In the genomic region with DNA sequence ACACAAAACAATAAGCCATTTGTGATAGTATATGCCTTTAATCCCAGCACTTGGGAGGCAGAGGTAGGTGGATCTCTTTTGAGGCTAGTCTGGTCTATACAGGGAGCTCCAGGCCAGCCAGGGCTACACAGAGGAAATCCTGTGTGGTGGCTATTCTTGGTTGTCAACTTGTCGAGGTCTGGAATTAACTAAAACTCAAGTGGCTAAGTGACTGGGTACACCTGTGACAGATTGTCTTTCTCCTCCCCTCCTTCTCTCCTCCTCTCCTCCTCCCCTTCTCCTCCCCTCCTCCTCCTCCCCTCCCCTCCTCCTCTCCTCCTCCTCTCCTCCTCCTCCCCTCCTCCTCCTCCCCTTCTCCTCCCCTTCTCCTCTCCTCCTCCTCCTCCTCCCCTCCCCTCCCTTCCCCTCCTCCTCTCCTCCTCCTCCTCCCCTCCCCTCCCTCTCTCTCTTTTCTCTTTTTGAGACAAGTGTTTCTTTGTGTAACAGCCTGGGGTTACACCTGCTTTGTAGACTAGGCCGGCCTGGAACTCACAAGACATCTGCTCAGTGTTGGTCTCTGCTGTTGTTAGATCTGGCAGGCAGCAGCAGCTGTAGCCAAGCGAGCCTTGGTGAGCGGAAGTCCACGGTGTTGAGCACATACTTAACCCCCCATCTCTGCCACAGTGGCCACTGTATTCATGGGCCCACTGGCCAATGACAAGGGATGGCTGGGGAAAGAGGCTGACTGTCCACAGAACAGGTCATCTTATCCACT, we compare ENCODE assay signal across 19 mouse cellular contexts. TPM values are rescaled to one million over a fixed set of nuclear protein-coding genes. Genes with fewer than 3 reads are reported as not detected.
DNase-seq lines count a peak whose midpoint lies in the region; ATAC-seq lines count a peak whose summit lies in the region.
"Had no signal": no experiment of that assay in that cellular context is flagged by ENCODE, and none has a peak within 500 bp of the region (broad histone marks: within the 10 kb centered on the region; RNA-seq: fewer than 3 reads in every experiment).

No protein-coding gene starts in this region.

- no peaks in the 10 kb centered on the region for H3K36me3 ChIP-seq in forebrain, embryonic 12.5 days (replicated peaks)
- no peaks in the 10 kb centered on the region for H3K36me3 ChIP-seq in forebrain, embryonic 11.5 days (ENCODE audit: control insufficient read depth, insufficient read depth, low read length)
- H3K36me3 ChIP-seq: embryonic facial prominence, embryonic 13.5 days; heart, embryonic 12.5 days; hindbrain, embryonic 10.5 days; intestine, embryonic 15.5 days had no signal

- DNase-seq in forebrain, embryonic 11.5 days (ENCODE audit: low spot score), result no peak
- DNase-seq in retina, postnatal 1 day, result peak; percentile 49
- no peak for DNase-seq in retina, embryonic 14.5 days (ENCODE audit: low spot score)
- DNase-seq in thymus, postnatal 0 days (ENCODE audit: low spot score), result peak; percentile 48
- peak; percentile 17 for DNase-seq in thymus, postnatal 4 days
- DNase-seq in cerebellum, postnatal 36 days, result no peak
- no peak for DNase-seq in left cerebral cortex, adult 9 months (ENCODE audit: low spot score in 2 of 2)
- DNase-seq: adrenal gland, postnatal 10 days; cerebellum, adult 18-20 months; cerebellum, adult 9-11 months; forebrain, postnatal 0 days; gastrocnemius, postnatal 25 days had no signal

- 30% methylated on average over 5 of the region's 5 CpGs for WGBS in forebrain, embryonic 12.5 days
- 46% methylated on average over 5 of the region's 5 CpGs for WGBS in forebrain, embryonic 11.5 days

- H3K4me2 ChIP-seq in forebrain, embryonic 12.5 days, result no peak overlapping the region
- no peak overlapping the region for H3K4me2 ChIP-seq in forebrain, embryonic 11.5 days (ENCODE audit: low read depth, low read length, severe bottlenecking)
- H3K4me2 ChIP-seq: embryonic facial prominence, embryonic 13.5 days; heart, embryonic 12.5 days; hindbrain, embryonic 14.5 days; intestine, embryonic 15.5 days had no signal

- ATAC-seq in forebrain, embryonic 12.5 days (ENCODE audit: low FRiP score), result peak; percentile 36; the same call in 1 of the 2 replicates
- no peak for ATAC-seq in forebrain, embryonic 11.5 days (replicated peaks; ENCODE audit: low FRiP score)
- ATAC-seq: forebrain, postnatal 0 days; intestine, embryonic 15.5 days had no signal

- peaks cover 39% of the 10 kb centered on the region for H3K27me3 ChIP-seq in forebrain, embryonic 12.5 days
- H3K27me3 ChIP-seq in forebrain, embryonic 11.5 days (ENCODE audit: control insufficient read depth, insufficient read depth, low read length), result no peaks in the 10 kb centered on the region
- H3K27me3 ChIP-seq: CH12.LX; embryonic facial prominence, embryonic 13.5 days; heart, embryonic 12.5 days; intestine, embryonic 15.5 days had no signal

- no peak overlapping the region for H3K4me3 ChIP-seq in forebrain, embryonic 12.5 days (replicated peaks)
- no peak overlapping the region for H3K4me3 ChIP-seq in forebrain, embryonic 11.5 days (ENCODE audit: low read depth, low read length)
- H3K4me3 ChIP-seq: embryonic facial prominence, embryonic 13.5 days; heart, embryonic 12.5 days; hindbrain, embryonic 10.5 days; intestine, embryonic 15.5 days had no signal

- H3K9ac ChIP-seq in forebrain, embryonic 12.5 days, result no peak overlapping the region
- no peak overlapping the region for H3K9ac ChIP-seq in forebrain, embryonic 11.5 days (ENCODE audit: low read length)
- H3K9ac ChIP-seq: embryonic facial prominence, embryonic 13.5 days; forebrain, postnatal 0 days; heart, embryonic 12.5 days; hindbrain, embryonic 14.5 days; intestine, embryonic 15.5 days had no signal

- H3K4me1 ChIP-seq in forebrain, embryonic 12.5 days, result no peaks in the 10 kb centered on the region; the same call in 1 of the 2 replicates
- no peaks in the 10 kb centered on the region for H3K4me1 ChIP-seq in forebrain, embryonic 11.5 days (replicated peaks; ENCODE audit: control insufficient read depth, insufficient read depth, low read length)
- H3K4me1 ChIP-seq: embryonic facial prominence, embryonic 13.5 days; heart, embryonic 12.5 days; intestine, embryonic 15.5 days had no signal

- no peak overlapping the region for H3K27ac ChIP-seq in forebrain, embryonic 12.5 days
- no peak overlapping the region for H3K27ac ChIP-seq in forebrain, embryonic 11.5 days (ENCODE audit: low read depth, low read length)
- H3K27ac ChIP-seq: embryonic facial prominence, embryonic 13.5 days; hindbrain, embryonic 10.5 days; hindbrain, embryonic 14.5 days; intestine, embryonic 15.5 days had no signal

- no peaks in the 10 kb centered on the region for H3K9me3 ChIP-seq in forebrain, embryonic 12.5 days
- H3K9me3 ChIP-seq in forebrain, embryonic 11.5 days (ENCODE audit: control insufficient read depth, low read length), result no peaks in the 10 kb centered on the region
- H3K9me3 ChIP-seq: embryonic facial prominence, embryonic 13.5 days; hindbrain, embryonic 10.5 days; intestine, embryonic 15.5 days had no signal

RNA-seq across cellular contexts. Expression of a gene that starts 29.7 kb away (rescaled TPM):
- polyA plus RNA-seq in forebrain, embryonic 12.5 days (2016; fragmentation: Nextera tagmentation; extraction: Ambion mirVana), result 31.0 and 33.4 TPM in 2 replicates
- polyA plus RNA-seq in forebrain, embryonic 11.5 days (2014; fragmentation: Nextera tagmentation; extraction: Ambion mirVana), result 36.3 and 36.6 TPM in 2 replicates
- 7.0 and 7.8 TPM in 2 replicates for polyA plus RNA-seq in thymus, postnatal 0 days (2015; fragmentation: Nextera tagmentation; extraction: Ambion mirVana)

RNA-seq across cellular contexts. Expression of a gene that starts 29.8 kb away (rescaled TPM):
- polyA plus RNA-seq in forebrain, embryonic 12.5 days (2016; fragmentation: Nextera tagmentation; extraction: Ambion mirVana), result 18.8 TPM in 2 replicates
- polyA plus RNA-seq in forebrain, embryonic 11.5 days (2014; fragmentation: Nextera tagmentation; extraction: Ambion mirVana), result 19.7 and 21.6 TPM in 2 replicates
- 15.7 and 17.5 TPM in 2 replicates for polyA plus RNA-seq in thymus, postnatal 0 days (2015; fragmentation: Nextera tagmentation; extraction: Ambion mirVana)

Comparison
In these comparisons a context has a peak if more than half of its experiments do, and no peak if none do; other contexts are left out.
1. DNase-seq: peak in retina, postnatal 1 day (single experiment), thymus, postnatal 0 days (single experiment) and thymus, postnatal 4 days (single experiment); none in forebrain, embryonic 11.5 days (single experiment), retina, embryonic 14.5 days (single experiment), cerebellum, postnatal 36 days (0 of 2) and left cerebral cortex, adult 9 months (0 of 2).